Mouse (Mus musculus): ENCODE data around the gene Ptgfr. TPM values are rescaled to one million over a fixed set of nuclear protein-coding genes. Genes with fewer than 3 reads are reported as not detected.

Ptgfr gene
- 0.46 and 1.1 TPM in 2 replicates for polyA plus RNA-seq (2014; fragmentation: Nextera tagmentation; extraction: Ambion mirVana)

- Histone ChIP-seq H3K4me1 (replicated peaks; ENCODE audit: control insufficient read depth, insufficient read depth, low read length) (no peaks in the 10 kb centered on the region), H3K27me3 (ENCODE audit: control insufficient read depth, insufficient read depth, low read length) (peaks cover 3% of the 10 kb centered on the region; the same call in 1 of the 2 replicates), H3K36me3 (ENCODE audit: control insufficient read depth, insufficient read depth, low read length) (no peaks in the 10 kb centered on the region), H3K4me2 (replicated peaks; ENCODE audit: low read depth, low read length) (peak within 1 kb of the TSS; percentile 84), H3K4me3 (ENCODE audit: low read depth, low read length) (peak within 1 kb of the TSS; percentile 51), H3K9ac (ENCODE audit: low read depth, low read length) (peak within 1 kb of the TSS; percentile 53), H3K9me3 (ENCODE audit: control insufficient read depth, low read length) (no peaks in the 10 kb centered on the region), H3K27ac (ENCODE audit: low read depth, low read length) (no peak within 1 kb of the TSS)
- peak; percentile 58 for DNase-seq (ENCODE audit: low spot score)
- under 1% methylated on average over 30 of the region's 30 CpGs for WGBS
- ATAC-seq (ENCODE audit: low FRiP score) = peak; percentile 84
Observed at GRCm38 (mm10) chr3:151836871-151837680, at the start of gene Ptgfr. Gene Ptgfr (minus strand): TSS chr3:151837630.

- no peaks in the 10 kb centered on the region for H3K4me1 ChIP-seq (replicated peaks; ENCODE audit: control insufficient read depth, insufficient read depth, low read length)
- H3K27ac ChIP-seq (ENCODE audit: low read depth, low read length) = no peak overlapping the region
- no peaks in the 10 kb centered on the region for H3K9me3 ChIP-seq (ENCODE audit: control insufficient read depth, low read length)
- H3K9ac ChIP-seq (ENCODE audit: low read depth, low read length) = no peak overlapping the region
- 69% methylated on average over 5 of the region's 5 CpGs for WGBS
- no peak overlapping the region for H3K4me2 ChIP-seq (replicated peaks; ENCODE audit: low read depth, low read length)
- H3K27me3 ChIP-seq (ENCODE audit: control insufficient read depth, insufficient read depth, low read length) = no peaks in the 10 kb centered on the region
- no peak for ATAC-seq (ENCODE audit: low FRiP score)
- H3K4me3 ChIP-seq (ENCODE audit: low read depth, low read length) = no peak overlapping the region
- no peaks in the 10 kb centered on the region for H3K36me3 ChIP-seq (ENCODE audit: control insufficient read depth, insufficient read depth, low read length)
- DNase-seq (ENCODE audit: low spot score) = no peak
Observed at GRCm38 (mm10) chr3:151883881-151884280, 46.5 kb upstream of the Ptgfr start.

GRCm38 (mm10) chr3:151879981-151880380 is 42.6 kb upstream of the Ptgfr start:
- no peaks in the 10 kb centered on the region for H3K4me1 ChIP-seq (replicated peaks; ENCODE audit: control insufficient read depth, insufficient read depth, low read length)
- no peaks in the 10 kb centered on the region for H3K27me3 ChIP-seq (ENCODE audit: control insufficient read depth, insufficient read depth, low read length)
- H3K9ac ChIP-seq (ENCODE audit: low read depth, low read length) = no peak overlapping the region
- H3K36me3 ChIP-seq (ENCODE audit: control insufficient read depth, insufficient read depth, low read length) = no peaks in the 10 kb centered on the region
- H3K27ac ChIP-seq (ENCODE audit: low read depth, low read length) = no peak overlapping the region
- WGBS = 81% methylated on average over 2 of the region's 2 CpGs
- no peaks in the 10 kb centered on the region for H3K9me3 ChIP-seq (ENCODE audit: control insufficient read depth, low read length)
- H3K4me2 ChIP-seq (replicated peaks; ENCODE audit: low read depth, low read length) = no peak overlapping the region
- ATAC-seq (ENCODE audit: low FRiP score) (no peak), DNase-seq (ENCODE audit: low spot score) (no peak)
- H3K4me3 ChIP-seq (ENCODE audit: low read depth, low read length) = no peak overlapping the region

GRCm38 (mm10) chr3:151868970-151869369 is 31.5 kb upstream of the Ptgfr start:
- H3K36me3 ChIP-seq (ENCODE audit: control insufficient read depth, insufficient read depth, low read length) = no peaks in the 10 kb centered on the region
- no peaks in the 10 kb centered on the region for H3K27me3 ChIP-seq (ENCODE audit: control insufficient read depth, insufficient read depth, low read length)
- H3K9ac ChIP-seq (ENCODE audit: low read depth, low read length) = no peak overlapping the region
- H3K9me3 ChIP-seq (ENCODE audit: control insufficient read depth, low read length) = no peaks in the 10 kb centered on the region
- no peak overlapping the region for H3K27ac ChIP-seq (ENCODE audit: low read depth, low read length)
- no peak overlapping the region for H3K4me3 ChIP-seq (ENCODE audit: low read depth, low read length)
- DNase-seq (ENCODE audit: low spot score) (no peak), ATAC-seq (ENCODE audit: low FRiP score) (no peak)
- H3K4me2 ChIP-seq (replicated peaks; ENCODE audit: low read depth, low read length) = no peak overlapping the region
- no peaks in the 10 kb centered on the region for H3K4me1 ChIP-seq (replicated peaks; ENCODE audit: control insufficient read depth, insufficient read depth, low read length)

GRCm38 (mm10) chr3:151851344-151851743 is 13.9 kb upstream of the Ptgfr start:
- Histone ChIP-seq H3K27me3 (ENCODE audit: control insufficient read depth, insufficient read depth, low read length) (no peaks in the 10 kb centered on the region), H3K4me2 (replicated peaks; ENCODE audit: low read depth, low read length) (no peak overlapping the region), H3K27ac (ENCODE audit: low read depth, low read length) (no peak overlapping the region), H3K4me3 (ENCODE audit: low read depth, low read length) (no peak overlapping the region), H3K9ac (ENCODE audit: low read depth, low read length) (no peak overlapping the region), H3K4me1 (replicated peaks; ENCODE audit: control insufficient read depth, insufficient read depth, low read length) (no peaks in the 10 kb centered on the region), H3K36me3 (ENCODE audit: control insufficient read depth, insufficient read depth, low read length) (no peaks in the 10 kb centered on the region), H3K9me3 (ENCODE audit: control insufficient read depth, low read length) (no peaks in the 10 kb centered on the region)
- no peak for ATAC-seq (ENCODE audit: low FRiP score)
- DNase-seq (ENCODE audit: low spot score) = no peak
- WGBS = 94% methylated on average over 1 of the region's 1 CpGs

GRCm38 (mm10) chr3:151850621-151851020 is 13.2 kb upstream of the Ptgfr start:
- WGBS = 72% methylated on average over 1 of the region's 1 CpGs
- no peaks in the 10 kb centered on the region for H3K9me3 ChIP-seq (ENCODE audit: control insufficient read depth, low read length)
- no peaks in the 10 kb centered on the region for H3K36me3 ChIP-seq (ENCODE audit: control insufficient read depth, insufficient read depth, low read length)
- DNase-seq (ENCODE audit: low spot score) = no peak
- H3K4me3 ChIP-seq (ENCODE audit: low read depth, low read length) = no peak overlapping the region
- no peak overlapping the region for H3K9ac ChIP-seq (ENCODE audit: low read depth, low read length)
- no peaks in the 10 kb centered on the region for H3K4me1 ChIP-seq (replicated peaks; ENCODE audit: control insufficient read depth, insufficient read depth, low read length)
- ATAC-seq (ENCODE audit: low FRiP score) = no peak
- no peak overlapping the region for H3K4me2 ChIP-seq (replicated peaks; ENCODE audit: low read depth, low read length)
- H3K27me3 ChIP-seq (ENCODE audit: control insufficient read depth, insufficient read depth, low read length) = no peaks in the 10 kb centered on the region
- H3K27ac ChIP-seq (ENCODE audit: low read depth, low read length) = no peak overlapping the region

- Histone ChIP-seq H3K27ac (ENCODE audit: low read depth, low read length) (no peak overlapping the region), H3K4me1 (replicated peaks; ENCODE audit: control insufficient read depth, insufficient read depth, low read length) (no peaks in the 10 kb centered on the region), H3K36me3 (ENCODE audit: control insufficient read depth, insufficient read depth, low read length) (no peaks in the 10 kb centered on the region), H3K9me3 (ENCODE audit: control insufficient read depth, low read length) (no peaks in the 10 kb centered on the region), H3K4me2 (replicated peaks; ENCODE audit: low read depth, low read length) (no peak overlapping the region), H3K9ac (ENCODE audit: low read depth, low read length) (no peak overlapping the region), H3K4me3 (ENCODE audit: low read depth, low read length) (no peak overlapping the region), H3K27me3 (ENCODE audit: control insufficient read depth, insufficient read depth, low read length) (no peaks in the 10 kb centered on the region)
- ATAC-seq (ENCODE audit: low FRiP score) (no peak), DNase-seq (ENCODE audit: low spot score) (no peak)
- 90% methylated on average over 7 of the region's 7 CpGs for WGBS
Observed at GRCm38 (mm10) chr3:151846292-151846691, 8.9 kb upstream of the Ptgfr start.

GRCm38 (mm10) chr3:151844361-151845154 is 7.1 kb upstream of the Ptgfr start:
- WGBS = 75% methylated on average over 5 of the region's 5 CpGs
- DNase-seq (ENCODE audit: low spot score) = no peak

More at GRCm38 (mm10) chr3:151844361-151845154, 7.1 kb upstream of the Ptgfr start:
- H3K27ac ChIP-seq (ENCODE audit: low read depth, low read length) = no peak overlapping the region
- H3K4me3 ChIP-seq (ENCODE audit: low read depth, low read length) = no peak overlapping the region
- no peaks in the 10 kb centered on the region for H3K36me3 ChIP-seq (ENCODE audit: control insufficient read depth, insufficient read depth, low read length)
- no peak for ATAC-seq (ENCODE audit: low FRiP score)
- H3K9ac ChIP-seq (ENCODE audit: low read depth, low read length) = no peak overlapping the region
- H3K9me3 ChIP-seq (ENCODE audit: control insufficient read depth, low read length) = no peaks in the 10 kb centered on the region
- no peaks in the 10 kb centered on the region for H3K27me3 ChIP-seq (ENCODE audit: control insufficient read depth, insufficient read depth, low read length)
- H3K4me1 ChIP-seq (replicated peaks; ENCODE audit: control insufficient read depth, insufficient read depth, low read length) = no peaks in the 10 kb centered on the region
- no peak overlapping the region for H3K4me2 ChIP-seq (replicated peaks; ENCODE audit: low read depth, low read length)
